Mouse (Mus musculus) bone marrow macrophage, adult 2 months (primary cell): ENCODE data around the gene Ckmt2.

Source experiments
- CTCF ChIP-seq: IDR thresholded peaks from 2 replicates; pipeline ENCODE4 v1.5.1; 2012; ENCODE audit warnings: low read depth, mild to moderate bottlenecking, low read length, moderate library complexity
- POLR2A ChIP-seq: IDR thresholded peaks from 2 replicates; pipeline ENCODE4 v1.6.1; 2012; ENCODE audit warnings: mild to moderate bottlenecking, low read depth, low read length, borderline replicate concordance

DNA sequence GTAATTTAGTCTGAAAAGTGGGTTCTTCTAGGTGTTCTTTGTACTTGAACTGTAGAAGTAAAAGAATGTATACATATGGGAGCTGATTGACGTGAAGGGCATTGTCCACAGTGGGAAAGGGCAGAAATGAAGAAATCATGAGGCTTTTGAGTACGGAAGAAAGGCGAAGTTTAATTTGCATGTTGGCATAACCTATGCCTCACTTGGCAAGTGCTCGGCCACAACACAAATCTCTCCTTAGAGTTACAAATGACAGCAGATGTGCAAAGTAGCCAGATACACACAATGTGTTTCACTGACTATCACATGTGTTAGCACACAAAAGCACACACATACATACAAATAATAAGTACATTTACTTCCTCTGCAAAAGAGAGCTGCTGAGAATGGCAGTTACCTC lies 3.6 kb upstream of the Ckmt2 start:
- no peak for TF ChIP-seq POLR2A
- TF ChIP-seq CTCF = no peak
